Mouse (Mus musculus) lung, postnatal 0 days (tissue): Measurements from ENCODE around the gene Ngb.

Experiments used
- CTCF ChIP-seq: IDR thresholded peaks from 2 replicates; pipeline ENCODE4 v1.5.1; 2016; ENCODE audit warnings: antibody characterized with exemption, mild to moderate bottlenecking
- EP300 ChIP-seq: IDR thresholded peaks from 2 replicates; pipeline ENCODE4 v1.6.1; 2016; ENCODE audit warnings: antibody characterized with exemption, mild to moderate bottlenecking, control low read depth

DNA sequence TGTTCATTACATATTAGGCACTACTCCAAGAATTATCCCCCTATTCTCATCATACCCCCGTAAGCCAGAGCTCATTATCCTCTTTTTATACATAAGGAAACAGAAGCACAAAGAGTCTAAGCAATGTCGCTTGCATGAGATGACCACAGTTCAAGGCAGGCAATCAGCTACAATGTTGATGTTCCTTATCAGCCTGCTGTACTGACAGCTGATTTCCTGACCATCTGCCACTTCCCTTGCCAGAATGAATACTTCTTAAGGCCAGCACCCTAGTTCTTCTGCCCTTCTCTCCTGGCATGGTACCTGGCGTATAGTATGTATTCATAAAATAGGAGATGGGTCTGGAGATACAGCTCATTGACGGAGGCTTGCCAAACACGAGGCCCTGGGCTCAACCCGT, 29.9 kb upstream of the Ngb start:
- TF ChIP-seq CTCF (no peak), EP300 (no peak)
